Mouse (Mus musculus): ENCODE results near the gene Bnc1. TPM values are rescaled to one million over a fixed set of nuclear protein-coding genes. Genes with fewer than 3 reads are reported as not detected.

The Bnc1 gene
- polyA plus RNA-seq, 1 experiment: not detected

GRCm38 (mm10) chr7:82011534-82012401 lies 19.7 kb upstream of the Bnc1 start:
- H3K27ac ChIP-seq (ENCODE audit: insufficient read depth, low read length): no peak overlapping the region
- no peak for TF ChIP-seq POLR2A (IDR thresholded peaks at IDR 0.05; ENCODE audit: extremely low read depth, insufficient read depth, low read length)
- TF ChIP-seq CTCF (IDR thresholded peaks at IDR 0.05; ENCODE audit: extremely low read depth, insufficient read depth, low read length): no peak
- H3K4me1 ChIP-seq (ENCODE audit: control insufficient read depth, insufficient read depth, low read length): no peaks in the 10 kb centered on the region
- H3K4me3 ChIP-seq (ENCODE audit: insufficient read depth, low read length): no peak overlapping the region

GRCm38 (mm10) chr7:82007151-82007550 lies 15.1 kb upstream of the Bnc1 start:
- TF ChIP-seq POLR2A (IDR thresholded peaks at IDR 0.05; ENCODE audit: extremely low read depth, insufficient read depth, low read length): no peak
- no peak for TF ChIP-seq CTCF (IDR thresholded peaks at IDR 0.05; ENCODE audit: extremely low read depth, insufficient read depth, low read length)
- Histone ChIP-seq H3K4me1 (ENCODE audit: control insufficient read depth, insufficient read depth, low read length) (no peaks in the 10 kb centered on the region), H3K27ac (ENCODE audit: insufficient read depth, low read length) (no peak overlapping the region), H3K4me3 (ENCODE audit: insufficient read depth, low read length) (no peak overlapping the region)

GRCm38 (mm10) chr7:82004228-82004627 lies 12.1 kb upstream of the Bnc1 start:
- H3K4me1 ChIP-seq (ENCODE audit: control insufficient read depth, insufficient read depth, low read length): no peaks in the 10 kb centered on the region
- no peak overlapping the region for H3K4me3 ChIP-seq (ENCODE audit: insufficient read depth, low read length)
- no peak overlapping the region for H3K27ac ChIP-seq (ENCODE audit: insufficient read depth, low read length)
- TF ChIP-seq CTCF (IDR thresholded peaks at IDR 0.05; ENCODE audit: extremely low read depth, insufficient read depth, low read length): no peak
- no peak for TF ChIP-seq POLR2A (IDR thresholded peaks at IDR 0.05; ENCODE audit: extremely low read depth, insufficient read depth, low read length)

- TF ChIP-seq POLR2A (IDR thresholded peaks at IDR 0.05; ENCODE audit: extremely low read depth, insufficient read depth, low read length) (no peak), CTCF (IDR thresholded peaks at IDR 0.05; ENCODE audit: extremely low read depth, insufficient read depth, low read length) (no peak)
- no peak overlapping the region for H3K4me3 ChIP-seq (ENCODE audit: insufficient read depth, low read length)
- H3K4me1 ChIP-seq (ENCODE audit: control insufficient read depth, insufficient read depth, low read length): no peaks in the 10 kb centered on the region
- H3K27ac ChIP-seq (ENCODE audit: insufficient read depth, low read length): no peak overlapping the region
Observed at GRCm38 (mm10) chr7:81999816-82000215, 7.7 kb upstream of the Bnc1 start.

GRCm38 (mm10) chr7:81999372-81999771 lies 7.3 kb upstream of the Bnc1 start:
- H3K4me3 ChIP-seq (ENCODE audit: insufficient read depth, low read length): no peak overlapping the region
- H3K27ac ChIP-seq (ENCODE audit: insufficient read depth, low read length): no peak overlapping the region
- TF ChIP-seq CTCF (IDR thresholded peaks at IDR 0.05; ENCODE audit: extremely low read depth, insufficient read depth, low read length): no peak
- no peak for TF ChIP-seq POLR2A (IDR thresholded peaks at IDR 0.05; ENCODE audit: extremely low read depth, insufficient read depth, low read length)
- H3K4me1 ChIP-seq (ENCODE audit: control insufficient read depth, insufficient read depth, low read length): no peaks in the 10 kb centered on the region

- Histone ChIP-seq H3K4me3 (ENCODE audit: insufficient read depth, low read length) (no peak overlapping the region), H3K27ac (ENCODE audit: insufficient read depth, low read length) (no peak overlapping the region), H3K4me1 (ENCODE audit: control insufficient read depth, insufficient read depth, low read length) (no peaks in the 10 kb centered on the region)
- TF ChIP-seq POLR2A (IDR thresholded peaks at IDR 0.05; ENCODE audit: extremely low read depth, insufficient read depth, low read length) (no peak), CTCF (IDR thresholded peaks at IDR 0.05; ENCODE audit: extremely low read depth, insufficient read depth, low read length) (no peak)
Observed at GRCm38 (mm10) chr7:81995975-81996374, 3.9 kb upstream of the Bnc1 start.

GRCm38 (mm10) chr7:81995126-81995525 lies 3.0 kb upstream of the Bnc1 start:
- no peaks in the 10 kb centered on the region for H3K4me1 ChIP-seq (ENCODE audit: control insufficient read depth, insufficient read depth, low read length)
- TF ChIP-seq POLR2A (IDR thresholded peaks at IDR 0.05; ENCODE audit: extremely low read depth, insufficient read depth, low read length): no peak
- no peak for TF ChIP-seq CTCF (IDR thresholded peaks at IDR 0.05; ENCODE audit: extremely low read depth, insufficient read depth, low read length)
- H3K27ac ChIP-seq (ENCODE audit: insufficient read depth, low read length): no peak overlapping the region
- H3K4me3 ChIP-seq (ENCODE audit: insufficient read depth, low read length): no peak overlapping the region

GRCm38 (mm10) chr7:81993140-81993539 lies 1.0 kb upstream of the Bnc1 start:
- TF ChIP-seq CTCF (IDR thresholded peaks at IDR 0.05; ENCODE audit: extremely low read depth, insufficient read depth, low read length) (no peak), POLR2A (IDR thresholded peaks at IDR 0.05; ENCODE audit: extremely low read depth, insufficient read depth, low read length) (no peak)
- Histone ChIP-seq H3K4me1 (ENCODE audit: control insufficient read depth, insufficient read depth, low read length) (no peaks in the 10 kb centered on the region), H3K4me3 (ENCODE audit: insufficient read depth, low read length) (no peak overlapping the region), H3K27ac (ENCODE audit: insufficient read depth, low read length) (no peak overlapping the region)

GRCm38 (mm10) chr7:81991611-81992061 lies 456 bp downstream of the Bnc1 start:
- H3K4me3 ChIP-seq (ENCODE audit: insufficient read depth, low read length): no peak overlapping the region
- TF ChIP-seq POLR2A (IDR thresholded peaks at IDR 0.05; ENCODE audit: extremely low read depth, insufficient read depth, low read length) (no peak), CTCF (IDR thresholded peaks at IDR 0.05; ENCODE audit: extremely low read depth, insufficient read depth, low read length) (no peak)
- no peak overlapping the region for H3K27ac ChIP-seq (ENCODE audit: insufficient read depth, low read length)
- no peaks in the 10 kb centered on the region for H3K4me1 ChIP-seq (ENCODE audit: control insufficient read depth, insufficient read depth, low read length)

GRCm38 (mm10) chr7:81991116-81991515 lies 976 bp downstream of the Bnc1 start:
- Histone ChIP-seq H3K4me1 (ENCODE audit: control insufficient read depth, insufficient read depth, low read length) (no peaks in the 10 kb centered on the region), H3K4me3 (ENCODE audit: insufficient read depth, low read length) (no peak overlapping the region), H3K27ac (ENCODE audit: insufficient read depth, low read length) (no peak overlapping the region)
- TF ChIP-seq POLR2A (IDR thresholded peaks at IDR 0.05; ENCODE audit: extremely low read depth, insufficient read depth, low read length): no peak
- TF ChIP-seq CTCF (IDR thresholded peaks at IDR 0.05; ENCODE audit: extremely low read depth, insufficient read depth, low read length): no peak

Data from cortical plate, adult 2 months (tissue).